Mouse (Mus musculus): Measurements from ENCODE around the gene Gm21915. TPM values are rescaled to one million over a fixed set of nuclear protein-coding genes. Genes with fewer than 3 reads are reported as not detected.

Gm21915 gene
- polyA plus RNA-seq, 1 experiment from 2014 or later: not detected

GRCm38 (mm10) chr9:40649983-40650382 is 20.4 kb upstream of the Gm21915 start:
- Histone ChIP-seq H3K27ac (ENCODE audit: low read length) (no peak overlapping the region), H3K36me3 (ENCODE audit: control insufficient read depth, insufficient read depth, low read length) (no peaks in the 10 kb centered on the region), H3K4me3 (ENCODE audit: low read depth, low read length) (no peak overlapping the region), H3K9me3 (replicated peaks; ENCODE audit: control insufficient read depth, low read length, poor library complexity, severe bottlenecking) (no peaks in the 10 kb centered on the region), H3K4me2 (ENCODE audit: low read length) (no peak overlapping the region), H3K27me3 (ENCODE audit: control insufficient read depth, insufficient read depth, low read depth, low read length) (no peaks in the 10 kb centered on the region), H3K4me1 (ENCODE audit: control insufficient read depth, insufficient read depth, low read length) (no peaks in the 10 kb centered on the region), H3K9ac (ENCODE audit: low read depth, low read length) (no peak overlapping the region)
- no peak for ATAC-seq
- WGBS: 70% methylated on average over 6 of the region's 6 CpGs

GRCm38 (mm10) chr9:40651239-40651859 is 19.1 kb upstream of the Gm21915 start:
- Histone ChIP-seq H3K9me3 (replicated peaks; ENCODE audit: control insufficient read depth, low read length, poor library complexity, severe bottlenecking) (no peaks in the 10 kb centered on the region), H3K9ac (ENCODE audit: low read depth, low read length) (no peak overlapping the region), H3K27ac (ENCODE audit: low read length) (no peak overlapping the region), H3K4me3 (ENCODE audit: low read depth, low read length) (no peak overlapping the region), H3K4me1 (ENCODE audit: control insufficient read depth, insufficient read depth, low read length) (no peaks in the 10 kb centered on the region), H3K36me3 (ENCODE audit: control insufficient read depth, insufficient read depth, low read length) (no peaks in the 10 kb centered on the region), H3K4me2 (ENCODE audit: low read length) (no peak overlapping the region), H3K27me3 (ENCODE audit: control insufficient read depth, insufficient read depth, low read depth, low read length) (no peaks in the 10 kb centered on the region)
- ATAC-seq: no peak
- WGBS: 90% methylated on average over 4 of the region's 4 CpGs

- H3K4me1 ChIP-seq (ENCODE audit: control insufficient read depth, insufficient read depth, low read length): no peaks in the 10 kb centered on the region
- 51% methylated on average over 9 of the region's 9 CpGs for WGBS
- no peak for ATAC-seq
- H3K4me2 ChIP-seq (ENCODE audit: low read length): no peak overlapping the region
- no peak overlapping the region for H3K4me3 ChIP-seq (ENCODE audit: low read depth, low read length)
- H3K27ac ChIP-seq (ENCODE audit: low read length): no peak overlapping the region
- H3K27me3 ChIP-seq (ENCODE audit: control insufficient read depth, insufficient read depth, low read depth, low read length): no peaks in the 10 kb centered on the region
- no peaks in the 10 kb centered on the region for H3K9me3 ChIP-seq (replicated peaks; ENCODE audit: control insufficient read depth, low read length, poor library complexity, severe bottlenecking)
- no peaks in the 10 kb centered on the region for H3K36me3 ChIP-seq (ENCODE audit: control insufficient read depth, insufficient read depth, low read length)
- no peak overlapping the region for H3K9ac ChIP-seq (ENCODE audit: low read depth, low read length)
Observed at GRCm38 (mm10) chr9:40652757-40653156, 17.7 kb upstream of the Gm21915 start.

- WGBS: 74% methylated on average over 9 of the region's 9 CpGs
- H3K27ac ChIP-seq (ENCODE audit: low read length): no peak overlapping the region
- no peak overlapping the region for H3K9ac ChIP-seq (ENCODE audit: low read depth, low read length)
- no peaks in the 10 kb centered on the region for H3K27me3 ChIP-seq (ENCODE audit: control insufficient read depth, insufficient read depth, low read depth, low read length)
- H3K4me3 ChIP-seq (ENCODE audit: low read depth, low read length): no peak overlapping the region
- H3K9me3 ChIP-seq (replicated peaks; ENCODE audit: control insufficient read depth, low read length, poor library complexity, severe bottlenecking): no peaks in the 10 kb centered on the region
- H3K4me2 ChIP-seq (ENCODE audit: low read length): no peak overlapping the region
- peaks cover 2% of the 10 kb centered on the region for H3K4me1 ChIP-seq (ENCODE audit: control insufficient read depth, insufficient read depth, low read length)
- H3K36me3 ChIP-seq (ENCODE audit: control insufficient read depth, insufficient read depth, low read length): no peaks in the 10 kb centered on the region
- ATAC-seq: no peak
Observed at GRCm38 (mm10) chr9:40666190-40666803, 4.1 kb upstream of the Gm21915 start.

GRCm38 (mm10) chr9:40671323-40671930 is 1.0 kb downstream of the Gm21915 start:
- Histone ChIP-seq H3K36me3 (ENCODE audit: control insufficient read depth, insufficient read depth, low read length) (no peaks in the 10 kb centered on the region), H3K4me2 (ENCODE audit: low read length) (peak overlapping the region; percentile 24; the same call in 1 of the 2 replicates), H3K27me3 (ENCODE audit: control insufficient read depth, insufficient read depth, low read depth, low read length) (no peaks in the 10 kb centered on the region), H3K27ac (ENCODE audit: low read length) (peak overlapping the region; percentile 54), H3K4me1 (ENCODE audit: control insufficient read depth, insufficient read depth, low read length) (peaks cover 9% of the 10 kb centered on the region), H3K9me3 (replicated peaks; ENCODE audit: control insufficient read depth, low read length, poor library complexity, severe bottlenecking) (no peaks in the 10 kb centered on the region), H3K4me3 (ENCODE audit: low read depth, low read length) (no peak overlapping the region), H3K9ac (ENCODE audit: low read depth, low read length) (no peak overlapping the region)
- 19% methylated on average over 4 of the region's 4 CpGs for WGBS
- ATAC-seq: peak; percentile 87

- Histone ChIP-seq H3K9ac (ENCODE audit: low read depth, low read length) (no peak overlapping the region), H3K4me1 (ENCODE audit: control insufficient read depth, insufficient read depth, low read length) (peaks cover 9% of the 10 kb centered on the region), H3K36me3 (ENCODE audit: control insufficient read depth, insufficient read depth, low read length) (no peaks in the 10 kb centered on the region), H3K4me3 (ENCODE audit: low read depth, low read length) (no peak overlapping the region), H3K27me3 (ENCODE audit: control insufficient read depth, insufficient read depth, low read depth, low read length) (no peaks in the 10 kb centered on the region), H3K27ac (ENCODE audit: low read length) (no peak overlapping the region; the same call in 1 of the 2 replicates), H3K9me3 (replicated peaks; ENCODE audit: control insufficient read depth, low read length, poor library complexity, severe bottlenecking) (no peaks in the 10 kb centered on the region), H3K4me2 (ENCODE audit: low read length) (no peak overlapping the region)
- 76% methylated on average over 12 of the region's 12 CpGs for WGBS
- no peak for ATAC-seq
Observed at GRCm38 (mm10) chr9:40675203-40675958, 5.0 kb downstream of the Gm21915 start.

- Histone ChIP-seq H3K27me3 (ENCODE audit: control insufficient read depth, insufficient read depth, low read depth, low read length) (no peaks in the 10 kb centered on the region), H3K27ac (ENCODE audit: low read length) (no peak overlapping the region), H3K4me2 (ENCODE audit: low read length) (no peak overlapping the region), H3K9ac (ENCODE audit: low read depth, low read length) (no peak overlapping the region), H3K4me3 (ENCODE audit: low read depth, low read length) (no peak overlapping the region), H3K4me1 (ENCODE audit: control insufficient read depth, insufficient read depth, low read length) (no peaks in the 10 kb centered on the region), H3K36me3 (ENCODE audit: control insufficient read depth, insufficient read depth, low read length) (no peaks in the 10 kb centered on the region), H3K9me3 (replicated peaks; ENCODE audit: control insufficient read depth, low read length, poor library complexity, severe bottlenecking) (no peaks in the 10 kb centered on the region)
- no peak for ATAC-seq
- 87% methylated on average over 4 of the region's 4 CpGs for WGBS
Observed at GRCm38 (mm10) chr9:40678653-40679052, 8.2 kb downstream of the Gm21915 start.

- Histone ChIP-seq H3K4me2 (ENCODE audit: low read length) (peak within 1 kb of the TSS; percentile 88), H3K9ac (ENCODE audit: low read depth, low read length) (peak within 1 kb of the TSS; percentile 97), H3K4me1 (ENCODE audit: control insufficient read depth, insufficient read depth, low read length) (peaks cover 30% of the 10 kb centered on the region), H3K27me3 (ENCODE audit: control insufficient read depth, insufficient read depth, low read depth, low read length) (no peaks in the 10 kb centered on the region), H3K4me3 (ENCODE audit: low read depth, low read length) (peak within 1 kb of the TSS; percentile 85), H3K36me3 (ENCODE audit: control insufficient read depth, insufficient read depth, low read length) (no peaks in the 10 kb centered on the region), H3K27ac (ENCODE audit: low read length) (peak within 1 kb of the TSS; percentile 97), H3K9me3 (replicated peaks; ENCODE audit: control insufficient read depth, low read length, poor library complexity, severe bottlenecking) (no peaks in the 10 kb centered on the region)
- WGBS: under 1% methylated on average over 37 of the region's 53 CpGs
- ATAC-seq: peak; percentile 66
Observed at GRCm38 (mm10) chr9:40685801-40686420, 15.5 kb downstream of the Gm21915 start, which contains the start of gene Clmp. Clmp (plus strand) TSS chr9:40685962.
